Mouse (Mus musculus) monocyte, adult 2 months (primary cell): Measurements from ENCODE around the gene Gm28308.
A peak's percentile ranks its signal among the peaks of the same experiment; 100 is the strongest.

ENCODE experiments used
- DNase-seq, 2 experiments: peaks; one replicate each; pipeline ENCODE4 v3.0.0; 2022; ENCODE audit warnings: low spot score in 2 of 2, low read depth in 1 of 2

Gm28308 gene

DNA sequence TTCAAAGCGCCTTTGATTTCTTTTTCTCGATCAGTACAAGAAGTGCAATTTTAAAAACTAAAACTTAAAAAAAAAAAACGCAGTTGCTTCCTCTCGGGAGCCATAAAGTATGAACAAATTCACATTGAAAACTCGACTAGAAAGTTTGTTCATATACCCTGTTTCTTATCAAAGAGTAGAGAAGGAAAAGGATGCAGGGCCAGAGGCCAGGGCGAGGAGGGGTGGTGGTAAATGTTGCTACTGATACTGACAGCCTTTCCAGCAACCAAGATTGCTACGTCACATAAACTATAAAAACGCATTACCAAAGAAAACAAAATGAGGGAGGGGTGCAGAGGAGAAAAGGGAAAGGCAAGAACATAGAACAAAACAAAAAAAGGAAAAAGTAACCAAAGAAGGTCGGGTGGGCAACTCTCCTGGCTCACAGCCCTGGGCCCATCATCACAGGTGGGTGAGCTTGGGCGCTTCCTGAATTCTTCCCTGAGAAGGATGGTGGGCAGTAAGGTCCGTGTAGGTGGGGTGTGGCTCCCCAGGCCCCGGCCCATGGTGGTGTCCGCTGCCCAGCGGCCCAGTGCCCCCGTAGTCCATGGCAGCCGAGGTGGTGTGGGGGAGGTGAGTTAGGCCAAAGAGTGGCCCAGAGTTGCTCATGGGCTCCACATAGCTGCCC is 43.5 kb downstream of the Gm28308 start:
- no peak for DNase-seq

DNA sequence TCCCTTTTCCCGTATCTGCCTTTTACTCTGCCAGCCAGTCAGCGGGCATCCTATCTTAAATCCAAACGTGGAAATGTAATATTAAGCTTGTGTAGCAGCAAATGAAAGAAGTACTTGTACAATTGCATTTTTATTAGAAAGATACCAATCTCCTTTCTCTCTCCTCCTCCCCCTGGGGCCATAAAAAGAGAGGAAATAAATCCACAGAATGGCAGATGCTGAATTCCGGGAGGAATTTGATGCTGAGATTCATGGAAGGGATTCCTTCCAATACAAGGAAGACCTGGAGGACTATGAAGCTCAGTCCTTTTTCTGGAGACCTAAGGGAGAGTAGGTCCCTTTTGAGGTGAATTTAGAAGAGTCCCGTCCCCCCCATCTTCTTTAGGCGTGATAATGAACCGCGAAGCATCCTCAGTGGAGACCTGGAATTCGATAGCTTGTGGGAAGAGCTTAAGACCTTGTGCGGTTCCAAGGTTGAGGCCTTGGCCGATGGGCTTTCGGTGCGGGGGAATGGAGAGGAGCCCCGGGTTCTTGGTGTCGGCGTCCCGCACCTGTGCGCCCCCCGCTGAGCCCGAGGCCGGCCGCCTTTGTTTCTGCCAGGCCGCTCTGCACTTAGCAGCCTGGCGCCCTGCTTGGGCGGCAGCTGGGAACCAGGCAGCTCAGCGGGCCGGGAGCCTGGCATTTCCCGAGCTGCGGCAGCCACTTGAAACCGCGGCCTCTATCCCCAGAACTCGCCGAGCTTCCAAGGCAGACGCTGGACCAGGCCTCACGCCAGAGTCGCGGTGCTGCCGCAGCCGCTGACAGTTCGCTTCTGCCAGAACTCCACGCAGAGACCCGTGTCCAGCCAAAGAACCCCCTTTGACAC is 44.7 kb downstream of the Gm28308 start:
- no peak for DNase-seq

GRCm38 (mm10) chr6:52167736-52168161 is 45.4 kb downstream of the Gm28308 start:
- no peak for DNase-seq

DNA sequence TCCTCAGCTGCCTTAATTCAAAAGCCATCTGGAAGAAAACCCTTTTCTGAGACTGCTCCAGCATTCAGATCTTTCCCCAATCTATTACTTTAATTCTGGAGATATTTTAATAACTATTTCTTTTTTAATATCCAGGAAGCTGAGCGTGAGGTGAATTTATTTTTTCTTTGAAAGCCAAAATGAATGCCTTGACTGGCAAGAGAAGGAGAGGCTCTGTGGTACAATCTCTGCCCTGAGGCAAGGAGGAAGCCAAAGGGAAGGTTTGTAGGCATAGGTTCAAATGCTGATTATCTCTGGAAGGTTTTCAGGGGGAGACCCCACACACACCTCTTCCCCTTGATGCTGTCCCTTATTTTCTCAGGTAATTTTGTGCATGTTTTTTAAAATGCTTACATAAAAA is 46.0 kb downstream of the Gm28308 start:
- DNase-seq = no peak

DNA sequence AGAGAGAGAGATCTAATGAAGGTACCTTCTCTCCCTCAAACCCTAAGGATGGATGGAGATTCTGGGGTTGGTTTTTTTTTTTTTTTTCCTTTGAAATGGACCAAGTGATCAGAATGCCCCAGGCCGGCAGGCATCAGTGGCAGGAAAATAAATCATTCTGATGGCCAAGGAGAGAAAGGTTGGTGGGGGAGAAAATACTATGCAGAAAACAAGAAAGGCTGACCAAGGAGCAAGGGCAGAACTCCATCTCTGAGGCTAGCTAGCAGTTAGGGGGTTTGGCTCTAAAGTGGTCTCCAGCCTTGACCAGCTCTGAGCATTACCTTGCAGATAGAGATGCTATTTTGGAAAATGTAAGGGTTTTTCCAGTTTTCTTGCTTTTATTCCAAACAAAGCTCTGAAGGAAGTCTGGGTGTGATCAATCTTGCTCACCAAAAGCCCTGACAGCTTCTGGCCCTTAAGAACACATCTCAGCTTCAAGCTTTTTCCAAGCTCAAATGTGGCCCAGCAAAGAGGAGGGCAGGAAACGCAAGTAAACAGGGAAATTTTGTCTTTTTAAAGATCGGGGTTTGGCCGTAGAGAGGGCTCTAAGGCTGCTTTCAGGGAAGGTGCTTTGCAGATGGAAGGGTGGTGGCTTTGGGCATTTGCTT is 46.6 kb downstream of the Gm28308 start:
- DNase-seq = no peak

DNA sequence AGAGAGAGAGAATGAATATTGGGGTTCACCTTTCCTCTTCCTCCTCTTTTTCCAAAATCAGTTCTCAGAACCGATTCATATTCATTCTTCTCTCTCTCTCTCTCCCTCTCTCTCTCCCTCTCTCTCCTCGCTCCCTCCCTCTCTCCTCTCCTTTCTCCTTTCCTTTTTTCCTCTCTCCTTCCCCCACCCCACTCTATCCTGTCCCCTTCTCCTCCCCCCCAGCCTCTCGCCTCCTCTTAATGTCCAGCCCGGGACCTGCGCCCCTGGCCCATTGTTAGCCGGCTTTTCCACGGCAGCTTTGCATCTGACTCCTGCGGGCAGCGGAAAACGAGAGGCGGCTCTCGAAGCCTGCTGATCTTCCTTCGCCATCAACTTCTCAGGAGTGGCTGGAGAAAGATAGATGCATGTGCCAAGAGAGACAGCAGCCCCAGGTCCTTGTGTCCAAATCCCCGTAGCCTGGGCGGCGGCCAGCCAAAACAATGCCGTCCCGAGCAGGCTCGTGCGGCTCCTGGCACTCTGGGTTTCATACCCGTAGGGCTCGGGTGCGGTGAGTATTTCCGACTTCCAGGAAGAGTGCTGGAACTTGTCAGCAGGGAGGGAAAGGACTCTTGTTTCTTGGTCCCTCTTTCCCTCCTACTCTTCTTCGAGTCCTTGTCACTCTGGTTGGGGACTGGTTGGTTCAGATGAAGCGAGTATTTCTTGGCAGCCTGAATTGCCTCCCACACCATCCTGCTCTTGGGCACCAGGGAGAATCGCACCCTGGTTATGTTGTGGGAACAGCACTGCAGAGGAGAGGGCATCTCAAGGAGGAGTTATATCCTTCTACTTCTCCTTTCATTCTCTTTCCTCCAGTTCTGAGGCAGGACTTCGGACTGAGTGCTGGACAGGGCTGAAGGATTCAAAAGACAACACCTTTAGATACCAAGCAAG is 47.4 kb downstream of the Gm28308 start:
- DNase-seq = no peak

GRCm38 (mm10) chr6:52164626-52165440 is 48.3 kb downstream of the Gm28308 start, which contains the start of gene Hoxa2:
Gene Hoxa2 (minus strand): TSS chr6:52164831.
- no peak for DNase-seq

DNA sequence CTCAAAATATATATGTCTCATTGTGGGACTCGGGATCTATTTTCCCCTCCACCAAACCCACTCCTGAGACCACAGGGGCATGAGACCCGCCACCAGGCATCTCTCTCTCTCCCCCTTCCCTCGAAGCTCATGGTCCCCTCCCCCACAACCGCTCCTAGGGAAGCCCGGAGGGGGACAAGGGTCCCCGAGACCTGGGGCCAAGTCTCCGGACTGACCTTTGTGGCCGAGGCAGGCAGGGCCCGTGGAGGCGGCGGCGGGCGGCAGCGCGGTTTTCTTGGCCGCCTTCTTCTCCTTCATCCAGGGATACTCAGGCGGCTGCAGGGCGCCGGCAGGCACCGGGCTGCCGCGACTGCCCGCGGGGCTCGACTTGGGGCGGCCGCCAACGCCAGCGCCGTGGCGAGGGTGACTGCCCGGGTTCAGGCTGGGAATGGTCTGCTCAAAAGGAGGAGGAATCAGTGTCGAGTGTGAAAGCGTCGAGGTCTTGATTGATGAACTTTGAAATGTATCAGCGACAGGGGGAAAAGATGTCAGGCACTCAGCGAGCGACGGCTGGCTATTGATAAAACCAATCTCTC is 49.0 kb downstream of the Gm28308 start:
- DNase-seq = no peak

- no peak for DNase-seq
Measured at GRCm38 (mm10) chr6:52163366-52164031, 49.6 kb downstream of the Gm28308 start.

GRCm38 (mm10) chr6:52162611-52163365 is 50.4 kb downstream of the Gm28308 start:
- DNase-seq = no peak

DNA sequence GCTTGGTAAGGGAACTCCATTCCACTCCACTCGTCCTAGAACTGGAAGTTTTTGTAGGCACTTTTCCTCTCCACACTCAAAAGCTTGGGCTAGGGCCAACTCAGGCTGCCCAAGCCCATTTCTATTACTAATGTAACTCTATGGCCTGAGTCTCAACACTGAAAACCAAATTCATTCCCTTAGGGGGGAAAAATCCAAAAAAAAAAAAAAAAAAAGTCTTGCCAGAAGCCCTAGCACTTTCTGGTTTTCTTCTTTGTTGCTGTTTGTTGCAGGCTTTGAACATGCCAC is 51.1 kb downstream of the Gm28308 start:
- no peak for DNase-seq

- no peak for DNase-seq
Measured at GRCm38 (mm10) chr6:52161336-52162092, 51.6 kb downstream of the Gm28308 start.

DNA sequence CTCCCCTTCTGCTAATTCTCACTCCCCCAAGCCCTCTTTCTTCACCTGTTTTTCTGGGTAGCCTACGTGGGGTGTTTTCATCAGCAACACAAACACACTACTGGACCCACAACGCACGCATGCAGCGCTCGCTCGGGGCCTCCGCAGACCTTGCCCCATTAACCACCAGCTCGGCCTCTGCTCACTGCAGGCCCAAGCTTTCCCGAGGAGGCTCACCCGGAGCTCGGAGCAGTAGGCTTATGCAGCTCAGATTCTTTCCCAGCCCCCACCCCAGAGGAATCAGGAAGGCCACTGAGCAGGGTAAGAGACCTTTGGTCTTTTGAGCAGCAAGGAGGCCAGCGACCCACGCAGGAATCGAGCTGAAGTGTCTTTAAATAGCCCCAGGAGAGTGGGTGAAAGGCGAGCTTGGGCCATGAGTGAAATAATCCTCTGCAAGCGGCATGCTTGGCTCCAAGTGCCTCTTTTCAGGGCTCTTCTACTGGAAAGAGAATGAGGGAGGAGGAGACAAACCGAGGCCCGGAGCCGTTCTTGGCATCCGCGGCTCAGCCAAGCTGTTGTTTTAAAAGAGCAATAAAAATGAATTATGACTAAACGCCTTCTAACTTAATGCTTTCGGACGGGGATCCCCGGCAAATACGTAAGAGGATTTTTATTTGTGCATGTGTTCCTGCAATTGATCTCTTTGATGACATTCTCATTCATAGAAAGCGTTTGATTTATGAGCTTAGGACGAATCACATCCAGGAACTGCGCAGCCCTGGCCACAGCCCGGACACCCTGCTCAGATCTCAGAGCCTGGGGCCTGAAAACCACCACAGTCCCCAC is 52.4 kb downstream of the Gm28308 start:
- no peak for DNase-seq

DNA sequence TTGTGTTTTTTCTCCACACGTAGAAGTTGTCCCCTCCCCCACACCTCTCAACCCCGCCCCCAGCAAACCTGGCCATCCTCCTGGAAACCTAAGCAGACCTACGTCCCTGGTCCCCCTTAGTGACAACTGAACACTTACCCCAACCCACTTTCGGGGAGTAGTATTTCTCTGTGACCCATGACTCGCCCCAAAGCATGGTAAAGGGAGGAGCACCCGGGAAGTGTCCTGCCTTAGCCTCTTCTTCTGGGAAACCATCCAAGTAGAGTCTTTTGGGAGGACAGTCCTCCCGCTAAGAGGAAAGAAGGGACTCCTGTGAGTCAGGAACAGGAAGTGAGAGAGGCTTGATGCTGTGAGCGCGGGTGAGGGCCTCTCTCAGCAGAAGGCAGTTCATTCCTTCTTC is 53.2 kb downstream of the Gm28308 start:
- DNase-seq = no peak

GRCm38 (mm10) chr6:52159164-52159761 is 53.9 kb downstream of the Gm28308 start:
- no peak for DNase-seq

GRCm38 (mm10) chr6:52158276-52159051 is 54.7 kb downstream of the Gm28308 start, which contains the start of gene Hoxa1:
Gene Hoxa1 (minus strand): TSS chr6:52158317.
- peak; percentile 71 to 76 for DNase-seq
